Mouse (Mus musculus): ENCODE results near the gene Zfp36l2. TPM values are rescaled to one million over a fixed set of nuclear protein-coding genes. Genes with fewer than 3 reads are reported as not detected.

The Zfp36l2 gene
- polyA plus RNA-seq, 1 experiment = 38.2 TPM

DNA sequence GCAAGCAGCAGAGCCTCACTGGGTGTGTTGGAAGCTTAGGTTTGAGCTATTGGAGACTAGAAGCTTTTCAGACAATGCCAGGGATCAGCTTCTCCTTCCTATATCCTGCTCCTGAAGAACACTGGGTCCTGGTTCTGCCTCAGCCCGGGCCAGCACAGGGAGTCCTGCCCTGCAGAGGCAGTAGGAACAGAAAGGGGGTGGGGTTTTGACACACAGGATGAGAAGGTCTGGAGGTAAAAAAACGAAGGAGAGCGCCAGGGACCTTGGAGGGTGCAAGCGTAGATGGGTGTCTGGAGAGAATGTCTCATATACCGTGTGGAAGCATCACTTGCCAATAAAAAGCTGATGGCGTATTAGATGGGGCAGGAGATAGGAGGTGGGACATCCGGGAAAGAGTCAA lies 11.3 kb downstream of the Zfp36l2 start:
- Histone ChIP-seq H3K9ac (ENCODE audit: low read depth, poor library complexity, severe bottlenecking) (no peak overlapping the region), H3K9me3 (replicated peaks; ENCODE audit: control insufficient read depth, insufficient read depth, low read length, poor library complexity, severe bottlenecking) (no peaks in the 10 kb centered on the region), H3K27ac (ENCODE audit: insufficient read depth, low read length) (no peak overlapping the region), H3K27me3 (ENCODE audit: control insufficient read depth, insufficient read depth, low read length, poor library complexity, severe bottlenecking) (no peaks in the 10 kb centered on the region), H3K4me3 (ENCODE audit: low read depth, low read length) (no peak overlapping the region), H3K36me3 (ENCODE audit: control insufficient read depth, insufficient read depth, low read length, poor library complexity, severe bottlenecking) (no peaks in the 10 kb centered on the region), H3K4me1 (ENCODE audit: control insufficient read depth, insufficient read depth, low read length) (peaks cover 4% of the 10 kb centered on the region)
- TF ChIP-seq POLR2A (IDR thresholded peaks at IDR 0.05; ENCODE audit: insufficient read depth, low read length) (no peak), CTCF (IDR thresholded peaks at IDR 0.05; ENCODE audit: low read depth, low read length) (no peak), EP300 (IDR thresholded peaks at IDR 0.05; ENCODE audit: insufficient read depth, low read depth, low read length) (no peak)

- TF ChIP-seq CTCF (IDR thresholded peaks at IDR 0.05; ENCODE audit: low read depth, low read length) = no peak
- TF ChIP-seq POLR2A (IDR thresholded peaks at IDR 0.05; ENCODE audit: insufficient read depth, low read length) = no peak
- TF ChIP-seq EP300 (IDR thresholded peaks at IDR 0.05; ENCODE audit: insufficient read depth, low read depth, low read length) = no peak
Measured at GRCm38 (mm10) chr17:84175196-84175595, 12.6 kb downstream of the Zfp36l2 start.

DNA sequence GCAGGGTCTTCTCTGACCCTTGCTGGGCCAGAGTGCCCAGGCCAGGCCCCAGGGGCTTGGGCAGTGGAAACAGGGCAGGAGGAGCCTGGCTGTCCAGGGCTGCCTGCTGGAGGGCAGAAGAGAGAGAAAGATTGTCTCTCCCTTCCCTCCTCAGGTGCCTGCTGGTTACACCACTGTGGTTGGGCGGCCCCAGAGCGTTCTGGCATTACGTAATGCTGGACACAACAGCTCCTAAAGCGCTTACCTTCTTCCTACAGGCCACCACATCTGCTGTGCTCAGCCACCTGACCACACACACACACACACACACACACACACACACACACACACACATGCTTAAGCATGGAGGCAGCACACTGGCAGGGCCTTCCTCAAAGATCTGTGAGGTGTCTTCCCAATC lies 20.4 kb downstream of the Zfp36l2 start:
- Histone ChIP-seq H3K4me1 (ENCODE audit: control insufficient read depth, insufficient read depth, low read length) (no peaks in the 10 kb centered on the region), H3K27ac (ENCODE audit: insufficient read depth, low read length) (no peak overlapping the region), H3K27me3 (ENCODE audit: control insufficient read depth, insufficient read depth, low read length, poor library complexity, severe bottlenecking) (no peaks in the 10 kb centered on the region), H3K9ac (ENCODE audit: low read depth, poor library complexity, severe bottlenecking) (no peak overlapping the region), H3K9me3 (replicated peaks; ENCODE audit: control insufficient read depth, insufficient read depth, low read length, poor library complexity, severe bottlenecking) (no peaks in the 10 kb centered on the region), H3K36me3 (ENCODE audit: control insufficient read depth, insufficient read depth, low read length, poor library complexity, severe bottlenecking) (no peaks in the 10 kb centered on the region), H3K4me3 (ENCODE audit: low read depth, low read length) (no peak overlapping the region)
- TF ChIP-seq POLR2A (IDR thresholded peaks at IDR 0.05; ENCODE audit: insufficient read depth, low read length) (no peak), CTCF (IDR thresholded peaks at IDR 0.05; ENCODE audit: low read depth, low read length) (no peak), EP300 (IDR thresholded peaks at IDR 0.05; ENCODE audit: insufficient read depth, low read depth, low read length) (no peak)

More at GRCm38 (mm10) chr17:84175196-84175595, 12.6 kb downstream of the Zfp36l2 start:
- Histone ChIP-seq H3K9me3 (replicated peaks; ENCODE audit: control insufficient read depth, insufficient read depth, low read length, poor library complexity, severe bottlenecking) (no peaks in the 10 kb centered on the region), H3K9ac (ENCODE audit: low read depth, poor library complexity, severe bottlenecking) (no peak overlapping the region), H3K27ac (ENCODE audit: insufficient read depth, low read length) (no peak overlapping the region), H3K4me1 (ENCODE audit: control insufficient read depth, insufficient read depth, low read length) (peaks cover 1% of the 10 kb centered on the region), H3K27me3 (ENCODE audit: control insufficient read depth, insufficient read depth, low read length, poor library complexity, severe bottlenecking) (no peaks in the 10 kb centered on the region), H3K36me3 (ENCODE audit: control insufficient read depth, insufficient read depth, low read length, poor library complexity, severe bottlenecking) (no peaks in the 10 kb centered on the region), H3K4me3 (ENCODE audit: low read depth, low read length) (no peak overlapping the region)

DNA sequence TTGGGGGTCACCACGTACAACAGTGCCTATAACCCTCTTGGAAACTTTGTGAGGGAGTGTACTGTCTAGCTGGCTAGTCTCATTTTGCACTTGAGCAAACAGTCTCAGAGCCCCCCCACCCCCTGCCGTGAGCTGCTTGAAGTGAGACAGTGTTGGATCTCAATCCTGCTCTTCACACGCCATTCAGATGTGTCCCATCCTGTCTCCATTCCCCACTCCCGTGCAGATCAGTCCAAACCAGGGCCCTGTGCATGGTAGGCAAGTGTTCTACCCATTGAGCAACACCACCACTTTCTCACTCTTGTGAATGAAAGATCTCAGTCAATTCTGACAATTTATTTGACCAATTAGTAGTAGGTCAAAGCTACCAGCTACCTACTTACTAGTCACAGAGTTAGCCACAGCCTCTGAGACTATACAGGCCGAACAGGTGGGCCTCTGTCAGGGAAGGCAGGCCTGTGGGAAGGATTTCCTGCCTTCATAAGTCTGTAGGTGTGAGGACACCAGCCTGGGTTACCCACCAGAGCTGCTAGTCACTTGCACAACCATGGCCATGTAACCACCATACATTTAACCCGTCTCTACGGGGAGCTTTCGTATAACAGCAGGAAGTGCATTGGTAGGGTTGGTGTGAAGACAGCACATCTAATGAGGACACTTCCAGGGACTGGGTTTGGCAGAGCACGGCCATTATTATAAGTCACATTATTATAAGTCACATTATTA lies 21.4 kb downstream of the Zfp36l2 start:
- H3K9ac ChIP-seq (ENCODE audit: low read depth, poor library complexity, severe bottlenecking) = no peak overlapping the region
- H3K4me3 ChIP-seq (ENCODE audit: low read depth, low read length) = no peak overlapping the region
- no peaks in the 10 kb centered on the region for H3K36me3 ChIP-seq (ENCODE audit: control insufficient read depth, insufficient read depth, low read length, poor library complexity, severe bottlenecking)
- no peak overlapping the region for H3K27ac ChIP-seq (ENCODE audit: insufficient read depth, low read length)
- H3K4me1 ChIP-seq (ENCODE audit: control insufficient read depth, insufficient read depth, low read length) = no peaks in the 10 kb centered on the region
- TF ChIP-seq POLR2A (IDR thresholded peaks at IDR 0.05; ENCODE audit: insufficient read depth, low read length) (no peak), EP300 (IDR thresholded peaks at IDR 0.05; ENCODE audit: insufficient read depth, low read depth, low read length) (no peak), CTCF (IDR thresholded peaks at IDR 0.05; ENCODE audit: low read depth, low read length) (no peak)
- H3K9me3 ChIP-seq (replicated peaks; ENCODE audit: control insufficient read depth, insufficient read depth, low read length, poor library complexity, severe bottlenecking) = no peaks in the 10 kb centered on the region
- H3K27me3 ChIP-seq (ENCODE audit: control insufficient read depth, insufficient read depth, low read length, poor library complexity, severe bottlenecking) = no peaks in the 10 kb centered on the region

GRCm38 (mm10) chr17:84165735-84166134 lies 22.0 kb downstream of the Zfp36l2 start:
- H3K27me3 ChIP-seq (ENCODE audit: control insufficient read depth, insufficient read depth, low read length, poor library complexity, severe bottlenecking) = no peaks in the 10 kb centered on the region
- H3K9ac ChIP-seq (ENCODE audit: low read depth, poor library complexity, severe bottlenecking) = no peak overlapping the region
- TF ChIP-seq CTCF (IDR thresholded peaks at IDR 0.05; ENCODE audit: low read depth, low read length) = no peak
- no peak for TF ChIP-seq POLR2A (IDR thresholded peaks at IDR 0.05; ENCODE audit: insufficient read depth, low read length)
- TF ChIP-seq EP300 (IDR thresholded peaks at IDR 0.05; ENCODE audit: insufficient read depth, low read depth, low read length) = no peak
- H3K27ac ChIP-seq (ENCODE audit: insufficient read depth, low read length) = no peak overlapping the region
- no peak overlapping the region for H3K4me3 ChIP-seq (ENCODE audit: low read depth, low read length)
- H3K9me3 ChIP-seq (replicated peaks; ENCODE audit: control insufficient read depth, insufficient read depth, low read length, poor library complexity, severe bottlenecking) = no peaks in the 10 kb centered on the region
- no peaks in the 10 kb centered on the region for H3K36me3 ChIP-seq (ENCODE audit: control insufficient read depth, insufficient read depth, low read length, poor library complexity, severe bottlenecking)
- peaks cover 3% of the 10 kb centered on the region for H3K4me1 ChIP-seq (ENCODE audit: control insufficient read depth, insufficient read depth, low read length)

GRCm38 (mm10) chr17:84164146-84164545 lies 23.6 kb downstream of the Zfp36l2 start:
- no peak for TF ChIP-seq EP300 (IDR thresholded peaks at IDR 0.05; ENCODE audit: insufficient read depth, low read depth, low read length)
- TF ChIP-seq POLR2A (IDR thresholded peaks at IDR 0.05; ENCODE audit: insufficient read depth, low read length) = no peak
- no peak for TF ChIP-seq CTCF (IDR thresholded peaks at IDR 0.05; ENCODE audit: low read depth, low read length)
- no peaks in the 10 kb centered on the region for H3K27me3 ChIP-seq (ENCODE audit: control insufficient read depth, insufficient read depth, low read length, poor library complexity, severe bottlenecking)
- no peak overlapping the region for H3K4me3 ChIP-seq (ENCODE audit: low read depth, low read length)
- H3K9ac ChIP-seq (ENCODE audit: low read depth, poor library complexity, severe bottlenecking) = no peak overlapping the region
- H3K36me3 ChIP-seq (ENCODE audit: control insufficient read depth, insufficient read depth, low read length, poor library complexity, severe bottlenecking) = no peaks in the 10 kb centered on the region
- peaks cover 3% of the 10 kb centered on the region for H3K4me1 ChIP-seq (ENCODE audit: control insufficient read depth, insufficient read depth, low read length)
- H3K27ac ChIP-seq (ENCODE audit: insufficient read depth, low read length) = no peak overlapping the region
- H3K9me3 ChIP-seq (replicated peaks; ENCODE audit: control insufficient read depth, insufficient read depth, low read length, poor library complexity, severe bottlenecking) = no peaks in the 10 kb centered on the region

Data from ES-Bruce4 (cell line).